Mouse (Mus musculus) spleen, adult 2 months (tissue): ENCODE data around the gene Hecw2. TPM values are rescaled to one million over a fixed set of nuclear protein-coding genes. Genes with fewer than 3 reads are reported as not detected.

Source experiments
- DNase-seq, 2 experiments: peaks; one replicate each; pipeline versions ENCODE4 v3.0.0 to v3.0.0-alpha.2; 2012 to 2021; ENCODE audit warnings: low spot score in 2 of 2, low read depth in 1 of 2
- H3K27ac ChIP-seq: fragments of 200-500 bp; 2 replicates; pipeline ENCODE4 v1.5.1; 2012; ENCODE audit warnings: low read length, inconsistent platforms; ENCODE audit not compliant: insufficient read depth
- H3K27me3 ChIP-seq: fragments of 200-500 bp; 2 replicates; pipeline ENCODE4 v1.6.1; 2012; ENCODE audit warnings: mild to moderate bottlenecking, moderate library complexity, low read length, inconsistent platforms; ENCODE audit not compliant: control insufficient read depth, insufficient read depth
- H3K36me3 ChIP-seq: fragments of 200-500 bp; 2 replicates; pipeline ENCODE4 v1.6.1; 2012; ENCODE audit warnings: mild to moderate bottlenecking, low read length, inconsistent platforms; ENCODE audit not compliant: control insufficient read depth, insufficient read depth
- H3K4me1 ChIP-seq: fragments of 200-500 bp; 2 replicates; pipeline ENCODE4 v1.6.1; 2011; ENCODE audit warnings: inconsistent platforms; ENCODE audit not compliant: control insufficient read depth, insufficient read depth, insufficient read length
- H3K4me3 ChIP-seq: fragments of 200-500 bp; 2 replicates; pipeline ENCODE4 v1.5.1; 2011; ENCODE audit warnings: mild to moderate bottlenecking, inconsistent platforms; ENCODE audit not compliant: insufficient read depth, insufficient read length; ENCODE audit errors: extremely low read depth
- CTCF ChIP-seq: fragments of 200-500 bp; IDR thresholded peaks from 2 replicates; pipeline ENCODE4 v1.5.1; 2011; ENCODE audit warnings: mild to moderate bottlenecking, inconsistent platforms; ENCODE audit not compliant: insufficient read depth, insufficient read length, insufficient replicate concordance; ENCODE audit errors: extremely low read depth
- POLR2A ChIP-seq: fragments of 200-500 bp; IDR thresholded peaks from 2 replicates; pipeline ENCODE4 v1.6.1; 2011; ENCODE audit warnings: low read depth, low read length, inconsistent platforms
- WGBS: fragments of 180-500 bp; shearing (Covaris S2); methylation state at CpG from one replicate; pipeline ENCODE4 v1.1.7; 2018; 5-methylcytosine and 5-hydroxymethylcytosine counted together
- polyA plus RNA-seq: library from polyadenylated mRNA; depleted of rRNA; stranded (reverse); fragments of >200 nt; gene quantifications from 2 replicates; pipeline ENCODE4 v1.2.3, GENCODE M21; 2012

The Hecw2 gene
- polyA plus RNA-seq, 1 experiment = 0.19 TPM

DNA sequence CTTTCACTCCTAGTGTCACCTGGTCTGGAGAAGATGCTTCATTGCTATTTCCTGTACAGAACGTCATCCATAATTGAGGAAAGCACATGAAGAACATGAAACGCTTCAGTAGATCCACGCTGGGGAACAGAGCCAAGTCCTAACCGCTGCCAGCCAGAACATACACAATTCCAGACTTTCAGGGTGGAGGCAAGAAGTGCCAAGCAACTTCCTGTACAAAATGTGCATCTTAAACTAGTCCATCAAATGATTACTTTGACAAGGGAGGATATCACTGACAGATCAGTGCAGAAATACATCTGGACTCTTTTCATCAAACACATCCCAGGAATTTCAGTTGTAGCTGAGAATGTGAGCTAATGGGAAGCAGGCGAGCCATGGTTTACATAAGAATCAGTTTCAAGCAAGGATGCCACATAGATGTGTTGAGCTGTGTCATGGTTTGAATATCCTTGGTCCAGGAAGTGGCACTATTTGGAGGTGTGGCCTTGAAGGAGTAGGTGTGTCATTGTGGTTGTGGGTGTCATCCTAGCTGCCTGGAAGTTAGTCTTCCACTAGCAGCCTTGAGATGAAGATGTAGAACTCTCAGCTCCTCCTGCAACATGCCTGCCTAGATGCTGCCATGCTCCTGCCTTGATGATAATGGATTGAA is 224.5 kb downstream of the Hecw2 start:
- DNase-seq = no peak
- TF ChIP-seq POLR2A = no peak
- TF ChIP-seq CTCF = no peak
- 81% methylated on average over 5 of the region's 5 CpGs for WGBS
- Histone ChIP-seq H3K27ac (no peak overlapping the region), H3K27me3 (no peaks in the 10 kb centered on the region; the same call in 1 of the 2 replicates), H3K4me1 (0 out of 2 replicates have a peak, but pooled peaks cover 2% of the 10 kb centered on the region), H3K4me3 (no peak overlapping the region), H3K36me3 (no peaks in the 10 kb centered on the region)

DNA sequence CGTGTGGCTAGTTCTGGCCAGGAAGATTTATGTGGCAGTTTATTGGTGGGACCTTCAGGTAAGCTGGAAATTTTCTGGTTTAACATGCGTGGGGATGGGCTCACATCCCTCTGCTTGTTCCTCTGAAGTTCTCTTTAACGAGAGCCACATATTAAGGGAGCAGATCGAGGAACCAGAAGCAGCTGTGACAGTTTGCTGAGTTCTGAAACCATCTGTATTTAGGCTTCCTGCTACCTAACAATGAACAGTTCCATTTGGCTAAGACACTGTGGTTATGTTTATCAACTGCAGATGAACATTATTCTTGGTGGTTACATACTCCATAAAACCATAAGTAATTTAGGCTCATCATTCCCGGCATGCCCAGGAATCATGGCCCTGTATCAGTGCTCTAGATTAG is 242.6 kb downstream of the Hecw2 start:
- 11% methylated on average over 5 of the region's 5 CpGs for WGBS
- Histone ChIP-seq H3K4me1 (no peaks in the 10 kb centered on the region), H3K4me3 (no peak overlapping the region), H3K27me3 (no peaks in the 10 kb centered on the region), H3K27ac (no peak overlapping the region), H3K36me3 (no peaks in the 10 kb centered on the region)
- no peak for TF ChIP-seq POLR2A
- no peak for TF ChIP-seq CTCF
- DNase-seq = no peak

DNA sequence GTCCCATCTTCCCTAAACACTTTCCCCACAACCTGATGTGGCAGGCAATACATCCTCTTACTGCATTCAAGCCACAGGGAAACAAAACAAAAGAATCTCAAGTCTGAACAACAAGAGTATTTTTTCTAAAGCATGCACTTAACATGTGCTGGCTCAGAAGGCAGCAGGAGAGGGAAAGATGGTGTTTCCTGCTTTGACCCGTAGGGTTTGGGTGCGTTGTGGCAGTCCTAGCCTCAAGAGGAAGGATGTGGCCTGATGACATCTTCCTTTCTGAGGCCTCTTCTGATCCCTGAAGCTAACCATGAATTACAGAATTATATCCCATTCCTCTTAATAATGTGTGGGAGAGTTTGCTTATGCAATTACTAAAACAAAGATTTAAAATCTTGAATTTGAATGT is 249.2 kb downstream of the Hecw2 start:
- Histone ChIP-seq H3K4me1 (no peaks in the 10 kb centered on the region), H3K36me3 (no peaks in the 10 kb centered on the region), H3K4me3 (no peak overlapping the region), H3K27ac (no peak overlapping the region), H3K27me3 (no peaks in the 10 kb centered on the region)
- WGBS = 4% methylated on average over 2 of the region's 2 CpGs
- no peak for DNase-seq
- TF ChIP-seq CTCF (no peak), POLR2A (no peak)

DNA sequence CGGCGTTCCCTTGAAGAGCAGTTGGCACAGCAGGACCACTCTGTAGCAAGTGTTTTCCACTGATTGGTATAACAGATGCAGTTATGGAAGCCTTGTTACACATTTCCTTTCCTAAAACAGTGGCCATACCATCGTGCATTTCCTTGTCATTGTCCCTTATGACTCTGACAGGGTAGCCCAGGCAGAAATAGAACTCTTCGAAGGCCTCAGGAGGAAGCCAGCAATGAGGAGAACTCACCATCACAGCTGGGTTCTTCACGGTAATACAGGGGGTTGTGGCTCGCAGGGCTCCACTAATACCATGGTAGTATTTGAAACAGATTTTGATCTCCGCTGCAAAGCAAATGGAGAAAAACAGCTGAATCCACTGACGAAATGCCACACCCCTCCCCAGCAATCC is 252.5 kb downstream of the Hecw2 start:
- no peak for DNase-seq
- no peaks in the 10 kb centered on the region for H3K27me3 ChIP-seq
- 76% methylated on average over 8 of the region's 8 CpGs for WGBS
- no peak overlapping the region for H3K27ac ChIP-seq
- TF ChIP-seq CTCF (no peak), POLR2A (no peak)
- H3K4me3 ChIP-seq = no peak overlapping the region
- no peaks in the 10 kb centered on the region for H3K4me1 ChIP-seq
- no peaks in the 10 kb centered on the region for H3K36me3 ChIP-seq

DNA sequence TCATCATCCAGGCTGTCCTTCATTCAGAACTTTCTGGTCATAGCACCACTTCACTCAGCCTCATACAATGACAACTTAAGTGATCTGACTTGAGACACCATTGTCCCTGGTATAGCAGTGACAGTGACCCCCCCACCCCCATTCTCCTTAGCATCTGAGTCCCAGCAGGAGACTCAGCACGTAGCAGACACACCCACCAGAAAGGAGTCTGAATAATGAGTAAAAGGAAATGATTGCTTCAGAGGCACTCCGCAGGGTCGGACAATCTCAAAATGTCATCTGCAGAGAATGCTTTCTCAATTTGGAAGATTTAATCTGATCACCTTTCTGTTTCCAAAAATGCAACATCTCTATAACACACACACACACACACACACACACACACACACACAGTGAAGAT is 253.4 kb downstream of the Hecw2 start:
- Histone ChIP-seq H3K27ac (no peak overlapping the region), H3K4me3 (no peak overlapping the region), H3K36me3 (no peaks in the 10 kb centered on the region), H3K27me3 (no peaks in the 10 kb centered on the region), H3K4me1 (peaks cover 2% of the 10 kb centered on the region; the same call in 1 of the 2 replicates)
- TF ChIP-seq POLR2A = no peak
- no peak for TF ChIP-seq CTCF
- no peak for DNase-seq
- WGBS = 81% methylated on average over 3 of the region's 3 CpGs

DNA sequence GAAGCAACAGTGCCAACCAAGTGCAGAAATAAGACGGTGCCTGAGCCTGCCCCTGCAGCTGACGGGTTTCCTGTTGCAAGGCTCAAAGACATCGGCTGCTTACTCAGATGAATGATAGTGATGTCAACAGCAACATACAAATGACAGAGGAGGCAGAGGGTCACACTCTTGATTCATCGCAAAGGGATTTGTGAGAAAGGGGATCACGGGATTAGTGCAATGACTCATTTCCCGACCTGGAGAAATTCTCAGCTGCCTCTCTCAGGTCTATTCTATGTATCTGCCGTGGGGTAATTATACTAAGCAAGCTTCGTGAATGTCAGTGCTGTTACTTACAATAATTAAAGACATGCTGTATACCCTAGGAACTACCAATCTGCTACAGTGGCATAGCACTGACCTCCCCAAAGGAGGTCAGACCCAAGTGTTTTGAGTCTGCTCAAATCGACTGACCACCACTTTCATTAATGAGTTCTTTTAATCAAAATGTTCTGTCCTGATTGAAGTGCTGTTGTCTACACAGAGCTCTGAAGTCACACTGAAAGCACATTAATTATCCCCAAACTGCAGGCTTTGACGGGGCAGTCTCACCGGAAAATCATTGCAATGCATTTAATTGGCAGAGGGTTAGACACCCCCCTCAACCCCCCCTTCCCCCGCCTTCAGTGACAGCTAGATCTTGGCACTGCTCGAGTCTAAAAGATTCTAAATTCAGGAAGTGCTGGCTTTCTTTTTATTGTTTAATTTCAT is 254.5 kb downstream of the Hecw2 start:
- Histone ChIP-seq H3K36me3 (no peaks in the 10 kb centered on the region), H3K4me3 (no peak overlapping the region), H3K27ac (no peak overlapping the region), H3K27me3 (no peaks in the 10 kb centered on the region), H3K4me1 (peaks cover 5% of the 10 kb centered on the region; the same call in 1 of the 2 replicates)
- TF ChIP-seq CTCF (no peak), POLR2A (no peak)
- DNase-seq = no peak
- 27% methylated on average over 13 of the region's 13 CpGs for WGBS

DNA sequence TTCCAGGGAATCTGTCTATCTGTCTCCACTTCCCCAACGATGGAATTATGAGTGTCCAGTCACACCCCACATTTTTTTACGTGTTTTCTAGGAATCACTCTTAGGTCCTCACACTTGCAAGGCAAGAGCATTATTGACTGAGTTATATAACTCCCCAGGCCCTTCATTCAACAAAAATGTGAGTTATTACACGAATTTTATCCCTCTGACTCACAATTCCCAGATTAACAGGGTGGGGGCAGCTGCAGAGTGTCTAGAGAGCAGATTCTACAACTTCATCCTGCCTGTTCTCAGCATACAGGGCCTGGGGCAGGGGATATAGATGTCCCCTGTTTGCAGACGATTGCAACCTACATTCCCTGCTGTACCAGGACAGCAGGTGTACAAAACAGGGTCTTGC is 255.7 kb downstream of the Hecw2 start:
- Histone ChIP-seq H3K36me3 (no peaks in the 10 kb centered on the region), H3K27ac (no peak overlapping the region), H3K27me3 (no peaks in the 10 kb centered on the region), H3K4me1 (peaks cover 5% of the 10 kb centered on the region; the same call in 1 of the 2 replicates), H3K4me3 (no peak overlapping the region)
- DNase-seq = no peak
- TF ChIP-seq CTCF (no peak), POLR2A (no peak)
- 74% methylated on average over 4 of the region's 4 CpGs for WGBS
